Mouse (Mus musculus): Measurements from ENCODE around the gene Plxnb3. TPM values are rescaled to one million over a fixed set of nuclear protein-coding genes. Genes with fewer than 3 reads are reported as not detected.
A peak's percentile ranks its signal among the peaks of the same experiment; 100 is the strongest.

The Plxnb3 gene
- polyA plus RNA-seq, 1 experiment from 2014 or later = 0.30 TPM

DNA sequence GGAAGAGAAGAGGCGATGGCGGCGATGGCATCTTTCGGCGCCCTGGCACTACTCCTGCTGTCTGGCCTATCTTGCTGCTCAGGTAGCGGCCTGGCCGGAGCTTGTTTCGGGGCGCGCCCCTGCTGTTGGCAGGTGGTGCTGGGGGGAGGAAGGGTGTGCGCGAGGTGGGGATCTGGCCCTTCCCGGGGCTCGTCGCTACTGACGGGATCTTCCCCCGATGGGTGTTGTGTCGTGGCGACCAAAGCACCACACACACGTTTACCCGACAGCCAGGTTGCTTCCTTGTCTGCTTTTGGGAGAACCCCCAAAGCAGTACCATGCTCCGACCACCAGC is 30.3 kb downstream of the Plxnb3 start:
- peak overlapping the region; percentile 89 for H3K27ac ChIP-seq (replicated peaks)
- H3K4me3 ChIP-seq (ENCODE audit: low read depth, low read length) = peak overlapping the region; percentile 56
- ATAC-seq (ENCODE audit: low FRiP score, low TSS enrichment) (no peak), DNase-seq (ENCODE audit: low spot score) (no peak)
- H3K4me1 ChIP-seq (replicated peaks; ENCODE audit: control insufficient read depth, insufficient read depth) = no peaks in the 10 kb centered on the region
- H3K4me2 ChIP-seq (replicated peaks; ENCODE audit: low read depth) = peak overlapping the region; percentile 59
- peak overlapping the region; percentile 77 for H3K9ac ChIP-seq (ENCODE audit: low read length)
- no peaks in the 10 kb centered on the region for H3K9me3 ChIP-seq (ENCODE audit: control insufficient read depth, low read length)
- H3K36me3 ChIP-seq (ENCODE audit: control insufficient read depth, insufficient read depth, low read length) = no peaks in the 10 kb centered on the region
- H3K27me3 ChIP-seq (ENCODE audit: control insufficient read depth, insufficient read depth, low read length) = no peaks in the 10 kb centered on the region
- WGBS = 14% methylated on average over 19 of the region's 22 CpGs
- TF ChIP-seq EP300 (optimal IDR thresholded peaks at IDR 0.05) = no peak
- no peak for TF ChIP-seq CTCF (IDR thresholded peaks at IDR 0.05; ENCODE audit: low read depth)

DNA sequence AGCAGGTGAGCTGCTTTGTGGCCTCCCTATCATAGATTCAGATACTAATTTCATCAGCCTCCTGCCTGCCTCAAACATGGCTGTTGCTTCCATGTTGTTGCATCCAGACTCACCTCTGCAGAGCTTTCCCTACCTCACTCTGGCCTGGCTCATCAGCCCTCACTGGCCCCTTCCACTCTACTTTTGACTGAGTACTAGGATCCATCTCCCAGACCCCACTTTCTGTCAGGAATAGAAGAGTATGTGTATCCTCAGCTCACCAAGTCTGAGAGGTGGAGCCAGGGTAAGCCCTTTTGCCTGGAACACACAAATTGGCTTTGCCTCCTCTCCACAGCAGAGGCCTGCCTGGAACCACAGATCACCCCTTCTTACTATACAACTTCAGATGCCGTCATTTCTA is 31.6 kb downstream of the Plxnb3 start:
- H3K4me2 ChIP-seq (replicated peaks; ENCODE audit: low read depth) = peak overlapping the region; percentile 59
- no peak for TF ChIP-seq EP300 (optimal IDR thresholded peaks at IDR 0.05)
- TF ChIP-seq CTCF (IDR thresholded peaks at IDR 0.05; ENCODE audit: low read depth) = no peak
- H3K9ac ChIP-seq (ENCODE audit: low read length) = no peak overlapping the region
- no peaks in the 10 kb centered on the region for H3K9me3 ChIP-seq (ENCODE audit: control insufficient read depth, low read length)
- no peaks in the 10 kb centered on the region for H3K36me3 ChIP-seq (ENCODE audit: control insufficient read depth, insufficient read depth, low read length)
- no peak overlapping the region for H3K4me3 ChIP-seq (ENCODE audit: low read depth, low read length)
- no peaks in the 10 kb centered on the region for H3K27me3 ChIP-seq (ENCODE audit: control insufficient read depth, insufficient read depth, low read length)
- H3K27ac ChIP-seq (replicated peaks) = no peak overlapping the region
- ATAC-seq (ENCODE audit: low FRiP score, low TSS enrichment) = no peak
- no peak for DNase-seq (ENCODE audit: low spot score)
- WGBS = 86% methylated on average over 1 of the region's 1 CpGs
- no peaks in the 10 kb centered on the region for H3K4me1 ChIP-seq (replicated peaks; ENCODE audit: control insufficient read depth, insufficient read depth)

DNA sequence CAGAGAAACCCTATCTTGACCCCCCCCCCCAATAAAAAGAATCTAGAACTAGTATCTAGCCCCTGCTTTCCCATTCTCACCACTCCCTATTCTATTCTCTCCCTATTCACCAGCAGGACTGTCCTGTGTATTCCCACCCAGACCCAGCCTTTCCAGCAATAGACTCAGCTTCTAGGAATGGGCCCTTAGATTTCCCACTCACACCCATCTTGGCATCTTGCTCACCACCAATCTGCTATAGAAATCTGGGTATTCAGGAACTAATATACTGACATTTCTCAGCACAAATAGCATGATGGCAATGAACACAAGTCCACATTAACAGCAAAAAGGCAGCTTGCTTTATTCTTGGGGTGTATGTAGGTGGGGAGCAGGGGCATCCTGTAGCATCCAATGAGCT is 36.1 kb downstream of the Plxnb3 start:
- Histone ChIP-seq H3K9me3 (ENCODE audit: control insufficient read depth, low read length) (no peaks in the 10 kb centered on the region), H3K9ac (ENCODE audit: low read length) (no peak overlapping the region), H3K27ac (replicated peaks) (no peak overlapping the region), H3K36me3 (ENCODE audit: control insufficient read depth, insufficient read depth, low read length) (no peaks in the 10 kb centered on the region), H3K4me1 (replicated peaks; ENCODE audit: control insufficient read depth, insufficient read depth) (no peaks in the 10 kb centered on the region), H3K27me3 (ENCODE audit: control insufficient read depth, insufficient read depth, low read length) (no peaks in the 10 kb centered on the region), H3K4me3 (ENCODE audit: low read depth, low read length) (no peak overlapping the region), H3K4me2 (replicated peaks; ENCODE audit: low read depth) (no peak overlapping the region)
- TF ChIP-seq EP300 (optimal IDR thresholded peaks at IDR 0.05) = no peak
- TF ChIP-seq CTCF (IDR thresholded peaks at IDR 0.05; ENCODE audit: low read depth) = no peak
- ATAC-seq (ENCODE audit: low FRiP score, low TSS enrichment) (no peak), DNase-seq (ENCODE audit: low spot score) (no peak)

DNA sequence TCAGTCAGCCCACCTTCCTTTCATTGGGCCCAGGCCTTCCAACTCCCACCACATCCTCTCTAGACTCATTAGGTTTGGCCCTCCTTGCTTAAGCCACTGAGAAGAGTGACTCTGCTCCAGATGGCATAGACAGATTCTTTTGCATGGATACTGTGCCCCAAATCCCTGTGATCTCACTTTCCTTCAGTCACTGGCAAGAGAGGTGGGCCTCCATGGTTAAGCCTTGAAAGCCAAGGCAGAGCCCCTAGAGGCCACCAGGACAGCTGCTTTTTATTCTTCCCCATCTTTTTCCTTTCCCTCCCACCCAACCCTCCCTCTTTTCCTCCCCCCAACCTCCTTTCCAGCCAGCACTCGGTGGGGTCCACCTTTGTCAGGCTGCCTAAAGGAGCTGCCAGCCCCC is 36.6 kb downstream of the Plxnb3 start:
- no peak for ATAC-seq (ENCODE audit: low FRiP score, low TSS enrichment)
- TF ChIP-seq EP300 (optimal IDR thresholded peaks at IDR 0.05) (no peak), CTCF (IDR thresholded peaks at IDR 0.05; ENCODE audit: low read depth) (no peak)

DNA sequence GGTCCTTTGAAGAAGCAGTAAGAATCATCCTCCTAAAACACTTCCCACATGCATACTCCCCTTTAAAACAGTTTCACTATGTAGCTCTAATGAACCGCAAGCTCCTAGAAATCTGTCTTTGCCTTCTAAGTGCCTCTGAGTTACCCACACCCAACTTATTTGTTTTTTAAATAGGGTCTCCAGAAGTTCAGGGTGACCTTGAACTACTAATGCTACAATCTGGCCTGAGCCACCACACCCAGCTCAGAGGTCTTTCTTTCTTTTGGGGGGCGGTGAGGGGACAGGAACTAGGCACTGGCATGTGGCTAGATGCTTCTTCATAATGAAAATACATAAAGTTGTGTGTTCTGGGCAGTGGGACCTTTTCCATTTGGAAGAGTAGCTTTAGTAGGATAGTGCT is 40.6 kb downstream of the Plxnb3 start:
- 83% methylated on average over 2 of the region's 2 CpGs for WGBS
- Histone ChIP-seq H3K4me1 (replicated peaks; ENCODE audit: control insufficient read depth, insufficient read depth) (no peaks in the 10 kb centered on the region), H3K9me3 (ENCODE audit: control insufficient read depth, low read length) (no peaks in the 10 kb centered on the region), H3K4me3 (ENCODE audit: low read depth, low read length) (no peak overlapping the region), H3K4me2 (replicated peaks; ENCODE audit: low read depth) (no peak overlapping the region), H3K27ac (replicated peaks) (no peak overlapping the region), H3K9ac (ENCODE audit: low read length) (no peak overlapping the region), H3K36me3 (ENCODE audit: control insufficient read depth, insufficient read depth, low read length) (no peaks in the 10 kb centered on the region), H3K27me3 (ENCODE audit: control insufficient read depth, insufficient read depth, low read length) (no peaks in the 10 kb centered on the region)
- DNase-seq (ENCODE audit: low spot score) (no peak), ATAC-seq (ENCODE audit: low FRiP score, low TSS enrichment) (no peak)
- TF ChIP-seq EP300 (optimal IDR thresholded peaks at IDR 0.05) (no peak), CTCF (IDR thresholded peaks at IDR 0.05; ENCODE audit: low read depth) (no peak)

More for the DNA sequence above, 36.6 kb downstream of the Plxnb3 start:
- H3K27me3 ChIP-seq (ENCODE audit: control insufficient read depth, insufficient read depth, low read length) = no peaks in the 10 kb centered on the region
- H3K27ac ChIP-seq (replicated peaks) = no peak overlapping the region
- no peaks in the 10 kb centered on the region for H3K9me3 ChIP-seq (ENCODE audit: control insufficient read depth, low read length)
- 38% methylated on average over 1 of the region's 1 CpGs for WGBS
- no peak overlapping the region for H3K9ac ChIP-seq (ENCODE audit: low read length)
- no peak overlapping the region for H3K4me2 ChIP-seq (replicated peaks; ENCODE audit: low read depth)
- H3K4me1 ChIP-seq (replicated peaks; ENCODE audit: control insufficient read depth, insufficient read depth) = no peaks in the 10 kb centered on the region
- H3K4me3 ChIP-seq (ENCODE audit: low read depth, low read length) = no peak overlapping the region
- H3K36me3 ChIP-seq (ENCODE audit: control insufficient read depth, insufficient read depth, low read length) = no peaks in the 10 kb centered on the region
- DNase-seq (ENCODE audit: low spot score) = no peak

DNA sequence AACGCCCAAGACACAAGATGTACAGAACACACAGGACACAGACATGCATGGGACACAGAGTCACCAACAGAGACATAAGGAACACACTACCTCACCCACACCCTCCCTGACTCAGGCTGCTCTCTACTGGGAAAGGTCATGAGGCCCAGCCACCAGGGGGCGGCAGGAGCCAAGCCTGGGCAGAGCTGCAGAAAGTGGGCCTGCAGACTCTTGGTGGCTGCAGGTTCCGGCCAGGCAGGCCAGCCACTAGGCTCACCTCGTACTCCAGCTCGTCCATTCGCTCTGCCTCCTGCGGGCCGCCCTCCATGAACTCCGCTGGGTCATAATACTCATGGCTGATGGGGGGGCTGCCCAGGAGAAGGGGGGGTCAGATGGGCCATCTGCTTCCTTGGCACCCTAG is 41.6 kb downstream of the Plxnb3 start:
- Histone ChIP-seq H3K4me2 (replicated peaks; ENCODE audit: low read depth) (no peak overlapping the region), H3K9me3 (ENCODE audit: control insufficient read depth, low read length) (no peaks in the 10 kb centered on the region), H3K9ac (ENCODE audit: low read length) (no peak overlapping the region), H3K4me1 (replicated peaks; ENCODE audit: control insufficient read depth, insufficient read depth) (no peaks in the 10 kb centered on the region), H3K27ac (replicated peaks) (no peak overlapping the region), H3K27me3 (ENCODE audit: control insufficient read depth, insufficient read depth, low read length) (no peaks in the 10 kb centered on the region), H3K36me3 (ENCODE audit: control insufficient read depth, insufficient read depth, low read length) (no peaks in the 10 kb centered on the region), H3K4me3 (ENCODE audit: low read depth, low read length) (no peak overlapping the region)
- ATAC-seq (ENCODE audit: low FRiP score, low TSS enrichment) (peak; percentile 92), DNase-seq (ENCODE audit: low spot score) (peak; percentile 81)
- WGBS = 50% methylated on average over 5 of the region's 9 CpGs
- TF ChIP-seq EP300 (optimal IDR thresholded peaks at IDR 0.05) (no peak), CTCF (IDR thresholded peaks at IDR 0.05; ENCODE audit: low read depth) (peak; percentile 88)
